Mouse (Mus musculus): ENCODE measurements around the gene Nkx2-1. TPM values are rescaled to one million over a fixed set of nuclear protein-coding genes. Genes with fewer than 3 reads are reported as not detected.

Nkx2-1 gene
- polyA plus RNA-seq, 1 experiment = not detected

GRCm38 (mm10) chr12:56520396-56521105 is 16.2 kb downstream of the Nkx2-1 start:
- Histone ChIP-seq H3K9ac (ENCODE audit: low read depth, poor library complexity, severe bottlenecking) (no peak overlapping the region), H3K27ac (ENCODE audit: insufficient read depth, low read length) (no peak overlapping the region)
- TF ChIP-seq EP300 (IDR thresholded peaks at IDR 0.05; ENCODE audit: insufficient read depth, low read depth, low read length) = no peak
- no peak for TF ChIP-seq CTCF (IDR thresholded peaks at IDR 0.05; ENCODE audit: low read depth, low read length)
- TF ChIP-seq POLR2A (IDR thresholded peaks at IDR 0.05; ENCODE audit: insufficient read depth, low read length) = no peak

DNA sequence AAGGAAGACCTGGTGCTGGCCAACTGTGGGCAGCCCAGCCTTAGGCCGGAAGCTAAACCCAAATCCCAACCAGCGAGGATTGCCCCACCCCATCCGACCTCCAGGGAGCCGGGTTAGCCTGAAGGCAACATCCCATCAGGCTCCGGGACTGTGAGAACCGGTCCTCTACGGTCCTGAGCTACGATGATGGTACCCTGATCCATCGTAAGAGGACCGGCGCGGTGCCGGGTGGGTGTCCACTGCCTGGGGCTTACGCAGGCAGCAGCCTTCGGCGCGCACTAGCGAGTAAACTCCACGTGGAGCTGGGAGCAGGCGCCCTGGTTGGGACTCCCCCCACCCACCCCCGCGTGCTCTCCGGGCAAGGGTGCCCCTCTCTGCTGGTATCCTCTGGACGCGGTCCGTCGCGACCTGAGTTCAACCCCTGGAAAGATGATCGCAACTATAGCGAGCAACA is 16.9 kb downstream of the Nkx2-1 start:
- no peak overlapping the region for H3K27ac ChIP-seq (ENCODE audit: insufficient read depth, low read length)
- H3K9ac ChIP-seq (ENCODE audit: low read depth, poor library complexity, severe bottlenecking) = no peak overlapping the region
- H3K4me3 ChIP-seq (ENCODE audit: low read depth, low read length) = peak overlapping the region; percentile 22
- no peaks in the 10 kb centered on the region for H3K36me3 ChIP-seq (ENCODE audit: control insufficient read depth, insufficient read depth, low read length, poor library complexity, severe bottlenecking)
- peaks cover 22% of the 10 kb centered on the region for H3K27me3 ChIP-seq (ENCODE audit: control insufficient read depth, insufficient read depth, low read length, poor library complexity, severe bottlenecking)
- TF ChIP-seq CTCF (IDR thresholded peaks at IDR 0.05; ENCODE audit: low read depth, low read length) = no peak
- no peak for TF ChIP-seq POLR2A (IDR thresholded peaks at IDR 0.05; ENCODE audit: insufficient read depth, low read length)
- no peak for TF ChIP-seq EP300 (IDR thresholded peaks at IDR 0.05; ENCODE audit: insufficient read depth, low read depth, low read length)
- no peaks in the 10 kb centered on the region for H3K4me1 ChIP-seq (ENCODE audit: control insufficient read depth, insufficient read depth, low read length)
- peaks cover 4% of the 10 kb centered on the region; the same call in 1 of the 2 replicates for H3K9me3 ChIP-seq (replicated peaks; ENCODE audit: control insufficient read depth, insufficient read depth, low read length, poor library complexity, severe bottlenecking)

More at GRCm38 (mm10) chr12:56520396-56521105, 16.2 kb downstream of the Nkx2-1 start:
- H3K36me3 ChIP-seq (ENCODE audit: control insufficient read depth, insufficient read depth, low read length, poor library complexity, severe bottlenecking) = no peaks in the 10 kb centered on the region
- H3K4me1 ChIP-seq (ENCODE audit: control insufficient read depth, insufficient read depth, low read length) = no peaks in the 10 kb centered on the region
- peaks cover 6% of the 10 kb centered on the region; the same call in 1 of the 2 replicates for H3K9me3 ChIP-seq (replicated peaks; ENCODE audit: control insufficient read depth, insufficient read depth, low read length, poor library complexity, severe bottlenecking)
- H3K4me3 ChIP-seq (ENCODE audit: low read depth, low read length) = peak overlapping the region; percentile 20
- peaks cover 22% of the 10 kb centered on the region for H3K27me3 ChIP-seq (ENCODE audit: control insufficient read depth, insufficient read depth, low read length, poor library complexity, severe bottlenecking)

GRCm38 (mm10) chr12:56519071-56519737 is 17.5 kb downstream of the Nkx2-1 start:
- no peak overlapping the region for H3K27ac ChIP-seq (ENCODE audit: insufficient read depth, low read length)
- no peak overlapping the region for H3K9ac ChIP-seq (ENCODE audit: low read depth, poor library complexity, severe bottlenecking)
- peak overlapping the region; percentile 22 for H3K4me3 ChIP-seq (ENCODE audit: low read depth, low read length)
- TF ChIP-seq CTCF (IDR thresholded peaks at IDR 0.05; ENCODE audit: low read depth, low read length) (no peak), POLR2A (IDR thresholded peaks at IDR 0.05; ENCODE audit: insufficient read depth, low read length) (no peak), EP300 (IDR thresholded peaks at IDR 0.05; ENCODE audit: insufficient read depth, low read depth, low read length) (no peak)
- H3K36me3 ChIP-seq (ENCODE audit: control insufficient read depth, insufficient read depth, low read length, poor library complexity, severe bottlenecking) = no peaks in the 10 kb centered on the region
- no peaks in the 10 kb centered on the region for H3K4me1 ChIP-seq (ENCODE audit: control insufficient read depth, insufficient read depth, low read length)
- H3K27me3 ChIP-seq (ENCODE audit: control insufficient read depth, insufficient read depth, low read length, poor library complexity, severe bottlenecking) = peaks cover 22% of the 10 kb centered on the region
- no peaks in the 10 kb centered on the region for H3K9me3 ChIP-seq (replicated peaks; ENCODE audit: control insufficient read depth, insufficient read depth, low read length, poor library complexity, severe bottlenecking)

DNA sequence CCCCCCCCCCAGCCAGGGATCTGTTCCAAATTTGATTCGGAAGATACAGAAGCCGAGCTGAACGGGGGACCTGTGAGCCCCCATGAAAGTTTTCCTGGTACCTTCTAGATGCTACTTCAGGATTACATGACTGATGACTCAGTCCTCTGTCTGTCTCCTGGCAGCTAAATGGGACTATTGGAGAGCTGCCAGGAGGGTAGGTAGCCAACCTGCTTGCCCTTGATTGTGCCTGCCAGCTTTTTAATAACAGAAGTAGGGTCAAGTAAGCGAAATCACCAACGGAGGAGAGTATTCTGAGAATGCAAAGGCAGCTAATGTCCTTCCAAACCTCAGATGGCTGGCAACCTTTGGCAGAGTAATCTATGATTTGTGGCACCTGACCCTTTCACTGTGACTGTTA is 18.5 kb downstream of the Nkx2-1 start:
- H3K36me3 ChIP-seq (ENCODE audit: control insufficient read depth, insufficient read depth, low read length, poor library complexity, severe bottlenecking) = no peaks in the 10 kb centered on the region
- peaks cover 20% of the 10 kb centered on the region for H3K27me3 ChIP-seq (ENCODE audit: control insufficient read depth, insufficient read depth, low read length, poor library complexity, severe bottlenecking)
- H3K4me1 ChIP-seq (ENCODE audit: control insufficient read depth, insufficient read depth, low read length) = no peaks in the 10 kb centered on the region
- H3K4me3 ChIP-seq (ENCODE audit: low read depth, low read length) = no peak overlapping the region
- no peak overlapping the region for H3K9ac ChIP-seq (ENCODE audit: low read depth, poor library complexity, severe bottlenecking)
- H3K9me3 ChIP-seq (replicated peaks; ENCODE audit: control insufficient read depth, insufficient read depth, low read length, poor library complexity, severe bottlenecking) = no peaks in the 10 kb centered on the region
- TF ChIP-seq CTCF (IDR thresholded peaks at IDR 0.05; ENCODE audit: low read depth, low read length) (no peak), EP300 (IDR thresholded peaks at IDR 0.05; ENCODE audit: insufficient read depth, low read depth, low read length) (no peak), POLR2A (IDR thresholded peaks at IDR 0.05; ENCODE audit: insufficient read depth, low read length) (no peak)
- H3K27ac ChIP-seq (ENCODE audit: insufficient read depth, low read length) = no peak overlapping the region

- Histone ChIP-seq H3K27me3 (ENCODE audit: control insufficient read depth, insufficient read depth, low read length, poor library complexity, severe bottlenecking) (peaks cover 12% of the 10 kb centered on the region), H3K4me1 (ENCODE audit: control insufficient read depth, insufficient read depth, low read length) (no peaks in the 10 kb centered on the region), H3K9me3 (replicated peaks; ENCODE audit: control insufficient read depth, insufficient read depth, low read length, poor library complexity, severe bottlenecking) (no peaks in the 10 kb centered on the region), H3K9ac (ENCODE audit: low read depth, poor library complexity, severe bottlenecking) (no peak overlapping the region), H3K36me3 (ENCODE audit: control insufficient read depth, insufficient read depth, low read length, poor library complexity, severe bottlenecking) (no peaks in the 10 kb centered on the region), H3K27ac (ENCODE audit: insufficient read depth, low read length) (no peak overlapping the region), H3K4me3 (ENCODE audit: low read depth, low read length) (no peak overlapping the region)
- TF ChIP-seq CTCF (IDR thresholded peaks at IDR 0.05; ENCODE audit: low read depth, low read length) = no peak
- TF ChIP-seq POLR2A (IDR thresholded peaks at IDR 0.05; ENCODE audit: insufficient read depth, low read length) = no peak
- TF ChIP-seq EP300 (IDR thresholded peaks at IDR 0.05; ENCODE audit: insufficient read depth, low read depth, low read length) = no peak
Observed at GRCm38 (mm10) chr12:56514831-56515230, 21.9 kb downstream of the Nkx2-1 start.

DNA sequence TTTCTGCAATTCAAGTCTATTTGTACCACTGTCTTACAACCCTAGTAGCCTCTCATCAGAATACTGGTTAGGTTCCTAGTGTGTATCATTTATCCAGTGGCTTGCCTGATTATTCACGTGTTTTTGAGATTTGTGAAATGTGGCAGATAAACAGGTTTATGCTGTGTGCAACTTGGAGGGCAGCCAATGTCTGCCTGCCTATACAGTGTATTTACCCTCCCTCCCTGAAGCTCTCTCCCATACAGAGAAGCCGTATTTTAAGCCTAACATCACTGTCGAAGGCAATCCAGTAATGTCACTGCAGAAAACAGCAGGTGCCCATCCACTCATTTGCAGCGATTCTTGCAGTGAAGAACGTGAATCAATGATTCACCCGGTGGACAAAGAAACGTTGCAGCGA is 28.3 kb downstream of the Nkx2-1 start:
- no peaks in the 10 kb centered on the region; the same call in 1 of the 2 replicates for H3K27me3 ChIP-seq (ENCODE audit: control insufficient read depth, insufficient read depth, low read length, poor library complexity, severe bottlenecking)

More for the DNA sequence above, 28.3 kb downstream of the Nkx2-1 start:
- H3K4me1 ChIP-seq (ENCODE audit: control insufficient read depth, insufficient read depth, low read length) = no peaks in the 10 kb centered on the region
- no peak overlapping the region for H3K27ac ChIP-seq (ENCODE audit: insufficient read depth, low read length)
- H3K36me3 ChIP-seq (ENCODE audit: control insufficient read depth, insufficient read depth, low read length, poor library complexity, severe bottlenecking) = no peaks in the 10 kb centered on the region
- no peak overlapping the region for H3K4me3 ChIP-seq (ENCODE audit: low read depth, low read length)
- H3K9me3 ChIP-seq (replicated peaks; ENCODE audit: control insufficient read depth, insufficient read depth, low read length, poor library complexity, severe bottlenecking) = no peaks in the 10 kb centered on the region
- TF ChIP-seq EP300 (IDR thresholded peaks at IDR 0.05; ENCODE audit: insufficient read depth, low read depth, low read length) (no peak), CTCF (IDR thresholded peaks at IDR 0.05; ENCODE audit: low read depth, low read length) (no peak)
- H3K9ac ChIP-seq (ENCODE audit: low read depth, poor library complexity, severe bottlenecking) = no peak overlapping the region

Data from ES-Bruce4 (cell line).